Mouse (Mus musculus) cerebellum, postnatal 36 days (tissue): Measurements from ENCODE around the gene Tmem181a.
"Not testable (repeated sequence)": the region's sequence is repeated elsewhere in the genome, so short reads cannot be mapped to it uniquely, and the experiment has no call there.

ENCODE experiments used
- DNase-seq, 2 experiments: peaks; one replicate each; pipeline ENCODE4 v3.0.0; 2021 to 2022; ENCODE audit warnings: mixed read lengths in 2 of 2

Gene Tmem181a

GRCm38 (mm10) chr17:6256400-6257069 is at the start of gene Tmem181a:
Tmem181a (plus strand) TSS chr17:6256860.
- not testable (repeated sequence) for DNase-seq

- DNase-seq: no peak
Observed at GRCm38 (mm10) chr17:6211721-6212120, 44.9 kb upstream of the Tmem181a start.

GRCm38 (mm10) chr17:6215640-6216039 is 41.0 kb upstream of the Tmem181a start:
- DNase-seq: no peak

GRCm38 (mm10) chr17:6216514-6216913 is 40.1 kb upstream of the Tmem181a start:
- DNase-seq: no peak

GRCm38 (mm10) chr17:6232633-6233032 is 24.0 kb upstream of the Tmem181a start:
- DNase-seq: not testable (repeated sequence)

- not testable (repeated sequence) for DNase-seq
Observed at GRCm38 (mm10) chr17:6251298-6251697, 5.4 kb upstream of the Tmem181a start.

DNA sequence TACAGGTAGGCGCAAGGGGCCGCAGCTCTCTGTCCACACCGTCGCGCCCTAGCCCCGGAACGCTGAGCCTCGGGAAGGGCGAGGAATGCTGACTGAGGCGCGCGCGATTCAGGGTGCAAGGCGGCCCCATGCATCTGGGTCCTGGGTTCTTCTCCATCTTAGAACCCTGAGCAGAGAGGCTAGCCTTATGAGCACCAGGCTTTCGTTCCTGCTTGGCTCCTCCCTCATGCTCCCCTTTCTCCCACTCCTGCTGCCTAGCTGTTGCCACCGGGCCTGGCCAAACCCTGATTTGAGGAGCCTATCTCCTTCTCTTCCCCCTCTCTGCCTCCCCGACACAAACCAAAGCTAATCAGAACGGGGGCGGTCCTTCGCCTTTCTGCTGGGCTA is 403 bp downstream of the Tmem181a start:
- peak; percentile 70 to 76 for DNase-seq

GRCm38 (mm10) chr17:6269876-6270831 is 13.5 kb downstream of the Tmem181a start:
- peak in 1 of 2 experiments; percentile 36 for DNase-seq

GRCm38 (mm10) chr17:6270840-6271239 is 14.2 kb downstream of the Tmem181a start:
- DNase-seq: not testable (repeated sequence)

DNA sequence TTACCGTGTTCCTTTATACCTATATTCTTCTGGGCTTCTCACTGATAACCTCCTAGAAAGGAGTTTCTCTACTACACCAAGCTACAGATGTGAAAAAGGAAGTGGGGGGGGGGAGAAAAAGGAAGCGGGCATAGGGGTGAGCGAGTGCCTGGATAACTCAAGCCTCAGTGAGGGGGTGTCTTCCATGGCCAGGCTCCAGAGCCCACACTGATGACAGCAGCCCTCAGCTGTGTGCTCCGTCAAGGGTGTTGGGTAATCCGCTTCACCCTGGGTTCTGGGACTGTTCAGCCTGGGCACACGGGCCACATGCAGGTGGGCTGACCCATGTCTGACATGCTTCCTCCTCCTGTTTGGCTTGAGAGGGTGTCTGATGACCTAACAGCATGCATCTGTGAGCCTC is 15.3 kb downstream of the Tmem181a start:
- DNase-seq: not testable (repeated sequence)

DNA sequence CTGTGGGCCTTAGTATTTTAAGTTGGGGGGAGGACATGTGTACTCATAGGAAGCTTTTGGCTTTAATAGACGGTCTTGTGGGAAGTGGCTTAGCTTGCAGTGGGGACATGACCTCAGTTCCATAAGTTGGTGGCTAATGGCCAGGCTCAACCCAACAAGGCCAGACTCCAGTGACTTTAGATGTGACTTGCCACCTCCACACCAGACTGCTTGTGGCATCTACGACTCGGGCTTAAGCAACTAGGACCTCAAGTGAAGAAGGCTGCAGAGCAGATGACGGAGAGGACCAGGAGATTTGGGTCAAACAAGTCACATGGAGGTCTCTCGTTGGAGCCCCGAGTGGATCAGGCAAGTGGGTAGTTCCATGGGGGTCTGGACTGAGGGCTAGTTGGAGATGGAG is 18.0 kb downstream of the Tmem181a start:
- not testable (repeated sequence) for DNase-seq

DNA sequence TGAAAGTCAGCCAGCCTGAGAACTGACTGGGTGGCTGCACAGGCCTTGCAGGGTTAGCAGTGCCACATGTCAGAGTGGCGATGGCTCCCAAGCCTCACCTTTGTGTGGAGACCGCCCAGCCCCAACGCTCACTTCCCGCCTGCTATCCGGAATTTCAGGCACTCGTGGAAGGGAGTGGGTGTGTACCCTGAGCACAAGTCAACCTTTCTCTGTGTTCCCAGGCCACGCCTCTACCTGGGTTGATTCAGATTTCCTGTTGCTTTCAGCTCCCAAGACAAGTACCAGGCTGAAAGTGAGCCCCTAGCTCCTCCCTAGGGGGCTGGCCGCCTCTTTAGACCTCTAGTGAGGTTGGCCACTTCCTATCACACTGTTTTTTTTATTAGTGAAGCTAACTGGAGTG is 22.5 kb downstream of the Tmem181a start:
- not testable (repeated sequence) for DNase-seq

DNA sequence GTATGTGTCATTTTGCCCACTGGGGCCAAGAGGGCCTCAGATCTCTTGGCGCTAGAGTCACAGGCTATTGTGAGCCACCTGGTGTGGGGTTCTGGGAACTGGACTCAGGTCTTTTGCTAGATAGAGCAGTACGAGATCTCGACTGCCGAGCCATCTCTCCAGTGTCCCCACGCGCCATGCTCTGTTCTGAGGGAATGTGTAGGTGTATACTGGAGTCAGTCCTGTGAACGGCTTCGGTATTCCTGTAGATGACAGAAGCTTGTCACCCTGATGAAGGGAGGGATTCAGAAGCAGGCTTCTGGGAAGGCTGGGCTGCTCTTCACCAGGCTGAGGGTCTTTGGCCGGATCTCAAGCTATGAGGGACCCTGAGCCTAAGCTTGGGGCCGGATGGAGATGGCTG is 23.1 kb downstream of the Tmem181a start:
- not testable (repeated sequence) for DNase-seq

DNA sequence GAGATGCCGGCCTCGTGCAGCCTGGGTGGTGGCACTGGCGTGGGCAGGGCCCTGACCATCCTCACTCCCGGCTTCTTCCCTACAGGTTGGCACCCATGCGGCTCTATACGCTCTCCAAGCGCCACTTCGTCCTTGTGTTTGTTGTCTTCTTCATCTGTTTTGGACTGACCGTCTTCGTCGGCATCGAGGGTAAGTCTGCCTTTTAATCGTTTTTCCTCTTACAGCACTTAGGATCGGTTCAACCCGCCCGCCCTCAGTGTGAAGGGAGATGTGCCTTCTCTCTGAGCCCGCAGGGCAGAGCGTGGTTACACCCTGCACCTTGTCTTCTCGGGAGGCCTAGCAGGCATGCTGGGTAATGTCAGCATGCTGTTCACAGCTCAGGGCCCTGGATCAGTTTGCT is 23.9 kb downstream of the Tmem181a start:
- DNase-seq: not testable (repeated sequence)

DNA sequence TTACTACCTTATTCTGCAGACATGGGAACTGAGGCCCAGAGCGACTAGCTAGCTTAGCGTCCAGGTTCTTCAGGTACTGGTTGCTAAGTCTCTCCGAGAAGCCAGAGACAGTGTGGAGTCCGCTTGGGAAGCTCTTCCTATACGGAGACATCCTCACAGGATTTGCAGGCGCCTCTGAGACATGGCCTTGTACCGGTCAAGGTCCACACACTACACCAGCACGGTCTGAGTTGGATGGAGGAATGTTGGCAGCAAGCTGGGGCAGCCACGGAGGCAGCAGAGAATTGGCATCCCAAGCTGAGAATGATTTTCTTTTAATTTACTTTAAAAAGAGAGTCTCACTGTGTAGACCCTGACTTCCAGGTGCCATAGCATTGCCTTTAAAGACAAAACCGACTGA is 26.5 kb downstream of the Tmem181a start:
- not testable (repeated sequence) for DNase-seq

DNA sequence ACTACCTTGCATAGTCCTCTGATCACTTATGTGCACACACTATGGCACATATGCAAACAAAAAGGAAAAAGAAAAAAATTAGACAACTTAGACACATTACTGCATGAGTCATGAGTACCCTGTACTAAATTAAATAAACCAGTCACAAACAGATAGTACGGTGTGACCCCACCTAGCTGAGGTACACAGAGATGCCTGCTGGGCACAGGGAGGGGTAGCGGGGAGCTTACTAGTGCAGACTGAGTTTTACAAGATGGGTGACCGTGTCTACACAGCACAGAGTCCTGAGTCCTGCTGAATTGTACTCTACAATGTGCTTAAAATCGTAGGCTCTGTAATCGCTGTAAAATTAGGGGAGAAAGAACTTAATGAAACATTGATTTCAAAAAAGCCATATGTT is 29.5 kb downstream of the Tmem181a start:
- DNase-seq: not testable (repeated sequence)

DNA sequence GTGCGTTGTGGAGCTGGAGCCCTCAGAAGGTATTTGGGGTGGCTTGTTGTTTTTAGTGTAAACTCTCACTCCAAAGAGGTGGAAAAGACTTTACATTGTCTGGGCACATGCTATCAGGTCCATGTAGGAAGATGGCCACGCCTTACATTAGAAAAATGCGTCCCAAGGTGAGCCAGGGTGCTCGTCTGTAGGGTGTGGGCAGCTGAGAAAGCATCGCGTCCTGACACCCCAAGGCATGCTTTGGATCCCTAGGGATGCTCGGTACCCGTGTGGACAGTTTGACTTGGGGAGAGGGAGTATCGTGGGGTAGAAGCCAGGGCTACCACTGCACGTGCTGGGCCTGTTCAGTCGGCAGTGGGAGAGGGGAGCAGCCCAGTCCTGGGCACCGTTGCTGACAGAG is 32.4 kb downstream of the Tmem181a start:
- DNase-seq: not testable (repeated sequence)

DNA sequence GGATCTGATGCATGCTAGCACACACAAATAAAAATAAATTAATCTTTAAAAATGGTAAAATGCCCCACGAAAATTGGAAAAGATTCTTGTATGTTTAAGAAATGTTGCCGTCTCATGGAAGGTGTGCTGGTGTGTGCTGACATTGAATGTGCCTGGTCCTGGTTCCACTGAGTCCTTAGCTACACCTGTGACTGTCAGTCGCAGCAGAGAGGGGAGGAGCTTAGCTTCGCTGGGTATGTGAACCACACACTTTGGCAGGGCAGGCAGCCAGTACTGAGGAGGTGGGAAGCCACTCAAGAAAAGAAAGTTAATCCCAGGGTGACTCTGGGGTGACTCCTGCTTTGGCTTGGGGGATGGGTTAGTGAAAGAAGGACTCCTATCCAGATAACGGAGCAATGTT is 37.2 kb downstream of the Tmem181a start:
- not testable (repeated sequence) for DNase-seq

- DNase-seq: peak; percentile 37 to 57
Observed at GRCm38 (mm10) chr17:6297060-6297795, 40.6 kb downstream of the Tmem181a start.

DNA sequence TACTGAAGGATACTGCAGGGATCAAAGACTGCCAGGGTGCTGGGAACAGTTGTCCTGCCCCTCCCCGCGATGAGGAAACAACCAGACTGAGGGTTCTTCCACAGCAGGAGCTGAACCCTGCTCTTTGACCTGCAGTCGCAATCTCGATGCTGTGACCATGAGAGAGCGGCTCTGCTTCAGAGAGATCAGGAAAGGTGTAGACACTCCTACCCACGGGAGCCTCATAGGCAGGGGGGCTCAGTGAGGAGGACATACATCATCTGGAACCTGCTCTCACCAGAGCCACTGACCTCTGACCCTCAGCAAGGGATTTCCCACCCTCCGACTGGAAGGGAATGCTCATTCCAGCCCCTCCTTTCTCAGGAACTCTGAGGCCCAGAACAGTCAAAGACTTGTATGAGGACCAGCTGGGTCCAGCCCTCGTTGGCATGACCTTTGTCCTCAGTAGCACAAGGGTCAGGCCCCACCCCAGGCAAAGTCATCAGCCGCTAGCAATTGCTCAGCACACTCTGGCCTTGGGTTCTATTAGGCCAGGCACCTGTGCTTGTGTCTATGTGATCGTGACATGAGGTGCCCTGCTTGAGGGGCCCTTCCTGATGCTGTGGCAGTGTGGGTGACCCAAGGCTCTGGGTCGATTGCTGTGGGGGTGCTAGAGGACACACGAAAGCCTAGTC is 43.7 kb downstream of the Tmem181a start:
- DNase-seq: not testable (repeated sequence)

DNA sequence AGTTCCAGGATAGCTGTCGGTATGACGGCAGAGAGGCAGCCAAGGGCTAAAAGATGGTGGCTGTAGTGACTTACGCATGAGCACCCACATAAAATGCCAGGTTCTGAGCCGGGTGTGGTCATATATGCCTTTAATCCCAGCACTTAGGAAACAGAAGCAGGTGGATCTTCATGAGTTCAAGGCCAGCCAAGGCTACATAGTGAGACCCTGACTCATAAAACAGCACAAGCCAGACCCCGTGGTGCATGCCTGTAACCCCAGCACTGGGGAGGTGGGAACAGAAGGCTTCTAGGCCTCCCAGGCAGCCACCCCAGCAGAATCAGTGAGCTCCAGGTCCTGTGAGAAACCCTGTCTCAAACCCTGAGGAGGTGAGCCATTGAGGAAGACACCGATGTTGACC is 48.2 kb downstream of the Tmem181a start:
- DNase-seq: not testable (repeated sequence)

GRCm38 (mm10) chr17:6305656-6306270 is 49.1 kb downstream of the Tmem181a start:
- DNase-seq: peak in 1 of 2 experiments; percentile 15
